Mouse (Mus musculus) neural tube, embryonic 10.5 days (tissue): Measurements from ENCODE around the gene Tes.

Experiments
- DNase-seq: peaks from one replicate; pipeline ENCODE4 v3.0.0-alpha.2; 2017; ENCODE audit warnings: low spot score; ENCODE audit errors: extremely low spot score

Gene Tes

GRCm38 (mm10) chr6:17152551-17152950 lies 87.6 kb downstream of the Tes start:
- DNase-seq, result no peak
